11 mouse cellular contexts compared by ENCODE assay signal in the genomic region with DNA sequence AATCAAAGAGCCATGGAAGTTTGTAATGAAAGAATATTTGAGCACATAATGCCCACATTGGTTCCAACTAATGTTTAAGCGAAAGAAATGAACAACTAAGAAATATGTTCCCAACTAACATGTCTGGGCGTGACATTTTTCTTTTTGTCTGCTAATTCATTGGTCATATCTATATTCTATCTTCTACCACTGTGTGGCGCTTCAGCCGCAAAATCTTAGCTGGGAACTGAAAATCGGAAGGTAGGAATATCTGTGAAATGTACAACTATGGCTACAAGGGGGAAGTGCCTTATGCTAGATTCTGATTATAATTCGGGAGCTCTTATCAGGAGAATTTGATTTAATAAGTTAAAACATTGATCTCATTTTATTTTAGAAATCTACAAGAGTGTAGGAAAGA.
DNase-seq lines count a peak whose midpoint lies in the region; ATAC-seq and TF ChIP-seq lines count a peak whose summit lies in the region.
"Had no signal": no experiment of that assay in that cellular context is flagged by ENCODE, and none has a peak within 500 bp of the region (broad histone marks: within the 10 kb centered on the region; RNA-seq: fewer than 3 reads in every experiment).

No protein-coding gene starts in this region.

- H3K27ac ChIP-seq in heart, adult 2 months = no peak overlapping the region
- no peak overlapping the region for H3K27ac ChIP-seq in lung, postnatal 0 days (ENCODE audit: low read length)
- no peak overlapping the region for H3K27ac ChIP-seq in thymus, adult 2 months (ENCODE audit: control insufficient read depth, insufficient read depth, low read length)
- H3K27ac ChIP-seq: embryonic facial prominence, embryonic 15.5 days; macrophage had no signal

- no peaks in the 10 kb centered on the region for H3K4me1 ChIP-seq in heart, adult 2 months (ENCODE audit: control insufficient read depth, insufficient read depth, low read length)
- no peaks in the 10 kb centered on the region for H3K4me1 ChIP-seq in lung, postnatal 0 days (ENCODE audit: insufficient read depth, low read depth, low read length)
- H3K4me1 ChIP-seq in thymus, adult 2 months (replicated peaks; ENCODE audit: control insufficient read depth, insufficient read depth, low read length) = no peaks in the 10 kb centered on the region
- H3K4me1 ChIP-seq: embryonic facial prominence, embryonic 15.5 days had no signal

- no peaks in the 10 kb centered on the region for H3K79me2 ChIP-seq in heart, adult 2 months (replicated peaks; ENCODE audit: control insufficient read depth, insufficient read depth, low read length)

- no peaks in the 10 kb centered on the region for H3K27me3 ChIP-seq in heart, adult 2 months (ENCODE audit: control insufficient read depth, insufficient read depth, low read length)
- no peaks in the 10 kb centered on the region for H3K27me3 ChIP-seq in lung, postnatal 0 days (replicated peaks; ENCODE audit: insufficient read depth, low read length)
- H3K27me3 ChIP-seq in thymus, adult 2 months (ENCODE audit: control insufficient read depth, insufficient read depth, low read length) = no peaks in the 10 kb centered on the region

- WGBS in heart, adult 2 months = 40% methylated on average over 6 of the region's 6 CpGs
- WGBS in lung, postnatal 0 days = 36% methylated on average over 6 of the region's 6 CpGs
- WGBS in thymus, adult 2 months = 49% methylated on average over 6 of the region's 6 CpGs

- TF ChIP-seq CTCF in heart, adult 2 months (IDR thresholded peaks at IDR 0.05) = peak; percentile 36
- peak; percentile 52 for TF ChIP-seq CTCF in lung, postnatal 0 days (IDR thresholded peaks at IDR 0.05)
- TF ChIP-seq CTCF in thymus, adult 2 months (IDR thresholded peaks at IDR 0.05; ENCODE audit: borderline replicate concordance, control insufficient read depth, extremely low read depth, insufficient read depth, low read length, poor library complexity) = no peak

- TF ChIP-seq POLR2A in heart, adult 2 months (IDR thresholded peaks at IDR 0.05; ENCODE audit: insufficient read depth, low read depth, low read length) = no peak
- TF ChIP-seq POLR2A in thymus, adult 2 months (IDR thresholded peaks at IDR 0.05; ENCODE audit: control insufficient read depth, extremely low read depth, insufficient read depth, low read length, poor library complexity) = no peak

- no peaks in the 10 kb centered on the region for H3K36me3 ChIP-seq in heart, adult 2 months (ENCODE audit: control insufficient read depth, insufficient read depth, low read length)
- H3K36me3 ChIP-seq in lung, postnatal 0 days (ENCODE audit: insufficient read depth, low read length) = no peaks in the 10 kb centered on the region
- H3K36me3 ChIP-seq in thymus, adult 2 months (ENCODE audit: control insufficient read depth, insufficient read depth, low read length) = no peaks in the 10 kb centered on the region
- H3K36me3 ChIP-seq: embryonic facial prominence, embryonic 15.5 days had no signal

- no peak overlapping the region for H3K4me3 ChIP-seq in heart, adult 2 months
- no peak overlapping the region for H3K4me3 ChIP-seq in lung, postnatal 0 days (ENCODE audit: low read depth, low read length)
- H3K4me3 ChIP-seq in thymus, adult 2 months (ENCODE audit: control insufficient read depth, insufficient read depth, low read length) = no peak overlapping the region
- H3K4me3 ChIP-seq: embryonic facial prominence, embryonic 15.5 days had no signal

- no peak for TF ChIP-seq EP300 in heart, adult 2 months (IDR thresholded peaks at IDR 0.05; ENCODE audit: insufficient read depth, low read depth, low read length)
- TF ChIP-seq EP300 in lung, postnatal 0 days (IDR thresholded peaks at IDR 0.05) = no peak

- H3K4me2 ChIP-seq in lung, postnatal 0 days (replicated peaks; ENCODE audit: low read depth, low read length) = no peak overlapping the region
- H3K4me2 ChIP-seq: embryonic facial prominence, embryonic 15.5 days had no signal

- no peak overlapping the region for H3K9ac ChIP-seq in heart, adult 2 months (ENCODE audit: low read depth, low read length)
- H3K9ac ChIP-seq in lung, postnatal 0 days (replicated peaks; ENCODE audit: low read depth) = no peak overlapping the region
- H3K9ac ChIP-seq: embryonic facial prominence, embryonic 15.5 days had no signal

- no peaks in the 10 kb centered on the region for H3K9me3 ChIP-seq in lung, postnatal 0 days (ENCODE audit: low read length)
- H3K9me3 ChIP-seq: embryonic facial prominence, embryonic 15.5 days had no signal

- ATAC-seq in lung, postnatal 0 days = no peak

- no peak for DNase-seq in heart, adult 2 months
- no peak for DNase-seq in heart, postnatal 4 days
- DNase-seq in lung, postnatal 0 days (ENCODE audit: low spot score) = peak; percentile 28
- no peak for DNase-seq in lung, postnatal 36 days
- DNase-seq in R1 (ENCODE audit: low read depth, low spot score) = peak; percentile 23
- peak; percentile 63 for DNase-seq in retina, embryonic 14.5 days (ENCODE audit: low spot score)
- no peak for DNase-seq in heart, postnatal 14 days
- no peak for DNase-seq in thymus, adult 2 months
- DNase-seq: heart, adult 18-20 months had no signal

- intact Hi-C loops in heart, adult 2 months (cut with DNase I) = no loop called here
- intact Hi-C loops in heart, postnatal 14 days (cut with DNase I) = loop anchor here (5.0 kb wide), 1 partner anchor 601 kb away; no protein-coding TSS in a partner anchor

Comparison
In these comparisons a context has a peak if more than half of its experiments do, and no peak if none do; other contexts are left out.
1. DNase-seq: peak in lung, postnatal 0 days (single experiment), R1 (single experiment) and retina, embryonic 14.5 days (single experiment); none in heart, adult 2 months (0 of 2), heart, postnatal 4 days (single experiment), lung, postnatal 36 days (single experiment), heart, postnatal 14 days (0 of 2) and thymus, adult 2 months (single experiment).